Mouse (Mus musculus) hindbrain, embryonic 10.5 days (tissue): ENCODE measurements around the gene Lrrc3c. TPM values are rescaled to one million over a fixed set of nuclear protein-coding genes. Genes with fewer than 3 reads are reported as not detected.

ENCODE experiments used
- DNase-seq: peaks from one replicate; pipeline ENCODE4 v3.0.0-alpha.2; 2017; ENCODE audit warnings: low spot score
- H3K27ac ChIP-seq: fragments of 300-500 bp; sonication (generic); 2 replicates; pipeline ENCODE4 v1.5.1; 2016; ENCODE audit warnings: mild to moderate bottlenecking, moderate library complexity
- H3K27me3 ChIP-seq: fragments of 300-500 bp; sonication (generic); 2 replicates; pipeline ENCODE4 v1.6.1; 2016; ENCODE audit warnings: mild to moderate bottlenecking; ENCODE audit not compliant: poor library complexity, insufficient read depth, severe bottlenecking
- H3K36me3 ChIP-seq: fragments of 300-500 bp; sonication (generic); 2 replicates; pipeline ENCODE4 v1.6.1; 2016; ENCODE audit warnings: mild to moderate bottlenecking, moderate library complexity
- H3K4me1 ChIP-seq: fragments of 300-500 bp; sonication (generic); replicated peaks from 2 replicates; pipeline ENCODE4 v1.6.1; 2016; ENCODE audit warnings: mild to moderate bottlenecking
- H3K4me3 ChIP-seq: fragments of 300-500 bp; sonication (generic); 2 replicates; pipeline ENCODE4 v1.5.1; 2016; ENCODE audit warnings: mild to moderate bottlenecking, moderate library complexity
- H3K9me3 ChIP-seq: fragments of 300-500 bp; sonication (generic); 2 replicates; pipeline ENCODE4 v1.6.1; 2016; ENCODE audit warnings: mild to moderate bottlenecking, moderate library complexity
- WGBS: fragments of 180-500 bp; shearing (Covaris S2); methylation state at CpG from one replicate; pipeline ENCODE4 v1.1.7; 2016; 5-methylcytosine and 5-hydroxymethylcytosine counted together
- polyA plus RNA-seq: library from polyadenylated mRNA; unstranded; fragments of >200 nt; fragmentation: Nextera tagmentation; extraction: Ambion mirVana; gene quantifications from 2 replicates; pipeline ENCODE4 v1.2.1, GENCODE M21; 2016

Gene Lrrc3c
- polyA plus RNA-seq, 1 experiment from 2014 or later: not detected

GRCm38 (mm10) chr11:98646459-98646858 lies 48.4 kb downstream of the Lrrc3c start, which contains the start of gene Gsdma2:
TSS of gene Gsdma2 (plus strand) at chr11:98646759.
- Histone ChIP-seq H3K27me3 (peaks cover 3% of the 10 kb centered on the region; the same call in 1 of the 2 replicates), H3K27ac (no peak within 1 kb of the TSS), H3K9me3 (no peaks in the 10 kb centered on the region), H3K4me1 (no peaks in the 10 kb centered on the region), H3K4me3 (no peak within 1 kb of the TSS), H3K36me3 (no peaks in the 10 kb centered on the region)
- DNase-seq: no peak
- WGBS: 69% methylated on average over 2 of the region's 2 CpGs

Other genes with a start within 250 kb of the Lrrc3c start
- gene Ppp1r1b, start 249.9 kb upstream of the Lrrc3c start, polyA plus RNA-seq: 1.0 and 1.3 TPM in 2 replicates
- gene Stard3, start 239.9 kb upstream of the Lrrc3c start, polyA plus RNA-seq: 55.5 and 57.8 TPM in 2 replicates
- 0.17 and 0.29 TPM in 2 replicates for gene Tcap, start 214.5 kb upstream of the Lrrc3c start, polyA plus RNA-seq
- gene Pnmt, start 211.8 kb upstream of the Lrrc3c start, polyA plus RNA-seq: 0.65 and 1.2 TPM in 2 replicates
- gene Pgap3, start 197.8 kb upstream of the Lrrc3c start, polyA plus RNA-seq: 9.3 and 9.8 TPM in 2 replicates
- 23.3 TPM in 2 replicates for gene Erbb2, start 185.8 kb upstream of the Lrrc3c start, polyA plus RNA-seq
- 120 and 161 TPM in 2 replicates for gene Mien1, start 159.3 kb upstream of the Lrrc3c start, polyA plus RNA-seq
- gene Grb7, start 151.9 kb upstream of the Lrrc3c start, polyA plus RNA-seq: 3.6 and 8.6 TPM in 2 replicates
- 0.07 and 0.11 TPM in 2 replicates for gene Ikzf3, start 52.3 kb upstream of the Lrrc3c start, polyA plus RNA-seq
- gene Zpbp2, start 47.2 kb upstream of the Lrrc3c start, polyA plus RNA-seq: 0.14 and 0.37 TPM in 2 replicates
- 59.4 and 66.2 TPM in 2 replicates for gene Ormdl3, start 10.9 kb upstream of the Lrrc3c start, polyA plus RNA-seq
- 1.3 and 1.4 TPM in 2 replicates for gene Gm12355, start 27.4 kb downstream of the Lrrc3c start, polyA plus RNA-seq
- not detected in 2 replicates for gene Gsdma3, start 28.1 kb downstream of the Lrrc3c start, polyA plus RNA-seq
- gene Gsdma2, start 48.5 kb downstream of the Lrrc3c start, polyA plus RNA-seq: not detected in 2 replicates
- gene Gsdma, start 66.1 kb downstream of the Lrrc3c start, polyA plus RNA-seq: 0.09 TPM in 1 of 2 replicates, not detected in the other
- 251 and 281 TPM in 2 replicates for gene Psmd3, start 84.3 kb downstream of the Lrrc3c start, polyA plus RNA-seq
- gene Csf3, start 103.0 kb downstream of the Lrrc3c start, polyA plus RNA-seq: not detected in 2 replicates
- 76.9 and 83.6 TPM in 2 replicates for gene Med24, start 131.1 kb downstream of the Lrrc3c start, polyA plus RNA-seq
- gene Thra, start 142.3 kb downstream of the Lrrc3c start, polyA plus RNA-seq: 12.8 and 22.2 TPM in 2 replicates
- 1.2 and 1.5 TPM in 2 replicates for gene Nr1d1, start 177.0 kb downstream of the Lrrc3c start, polyA plus RNA-seq
- gene Msl1, start 197.2 kb downstream of the Lrrc3c start, polyA plus RNA-seq: 24.4 and 25.2 TPM in 2 replicates
- 49.5 and 55.9 TPM in 2 replicates for gene Casc3, start 206.6 kb downstream of the Lrrc3c start, polyA plus RNA-seq
- 1.1 and 2.2 TPM in 2 replicates for gene Rapgefl1, start 238.5 kb downstream of the Lrrc3c start, polyA plus RNA-seq